Mouse (Mus musculus): ENCODE results near the gene Snrnp27. TPM values are rescaled to one million over a fixed set of nuclear protein-coding genes. Genes with fewer than 3 reads are reported as not detected.

Gene Snrnp27
- polyA plus RNA-seq, 1 experiment from 2014 or later: 109 TPM

GRCm38 (mm10) chr6:86669240-86669727, 15.0 kb downstream of the Snrnp27 start:
- Histone ChIP-seq H3K36me3 (ENCODE audit: control insufficient read depth, insufficient read depth, low read length) (0 out of 2 replicates have a peak, but pooled peaks cover 2% of the 10 kb centered on the region), H3K4me2 (peak overlapping the region; percentile 90), H3K9me3 (replicated peaks; ENCODE audit: control insufficient read depth, low read length) (no peaks in the 10 kb centered on the region), H3K9ac (ENCODE audit: low read depth, low read length) (peak overlapping the region; percentile 54; the same call in 1 of the 2 replicates), H3K27me3 (ENCODE audit: control insufficient read depth, insufficient read depth, low read length) (no peaks in the 10 kb centered on the region), H3K4me3 (ENCODE audit: low read depth, low read length) (peak overlapping the region; percentile 61), H3K4me1 (ENCODE audit: control insufficient read depth, insufficient read depth, low read length) (peaks cover 8% of the 10 kb centered on the region), H3K27ac (ENCODE audit: low read depth, low read length) (peak overlapping the region; percentile 54; the same call in 1 of the 2 replicates)
- under 1% methylated on average over 37 of the region's 37 CpGs for WGBS (ENCODE audit: insufficient replicate concordance)
- ATAC-seq (replicated peaks; ENCODE audit: insufficient number of reproducible peaks, low FRiP score, low TSS enrichment): peak; percentile 100

- no peaks in the 10 kb centered on the region for H3K9me3 ChIP-seq (replicated peaks; ENCODE audit: control insufficient read depth, low read length)
- H3K9ac ChIP-seq (ENCODE audit: low read depth, low read length): peak within 1 kb of the TSS; percentile 68
- peak within 1 kb of the TSS; percentile 61 for H3K4me3 ChIP-seq (ENCODE audit: low read depth, low read length)
- peak within 1 kb of the TSS; percentile 54; the same call in 1 of the 2 replicates for H3K27ac ChIP-seq (ENCODE audit: low read depth, low read length)
- H3K4me1 ChIP-seq (ENCODE audit: control insufficient read depth, insufficient read depth, low read length): peaks cover 8% of the 10 kb centered on the region
- 0 out of 2 replicates have a peak, but pooled peaks have one; percentile 0 for ATAC-seq (replicated peaks; ENCODE audit: insufficient number of reproducible peaks, low FRiP score, low TSS enrichment)
- H3K36me3 ChIP-seq (ENCODE audit: control insufficient read depth, insufficient read depth, low read length): 0 out of 2 replicates have a peak, but pooled peaks cover 2% of the 10 kb centered on the region
- H3K4me2 ChIP-seq: peak within 1 kb of the TSS; percentile 90
- no peaks in the 10 kb centered on the region for H3K27me3 ChIP-seq (ENCODE audit: control insufficient read depth, insufficient read depth, low read length)
- WGBS (ENCODE audit: insufficient replicate concordance): 1% methylated on average over 47 of the region's 76 CpGs
Observed at GRCm38 (mm10) chr6:86668580-86669239, 15.6 kb downstream of the Snrnp27 start, which contains the start of gene Mxd1. TSS of gene Mxd1 (minus strand) at chr6:86669161.

GRCm38 (mm10) chr6:86667061-86667460, 17.3 kb downstream of the Snrnp27 start:
- peaks cover 8% of the 10 kb centered on the region for H3K4me1 ChIP-seq (ENCODE audit: control insufficient read depth, insufficient read depth, low read length)
- no peak for ATAC-seq (replicated peaks; ENCODE audit: insufficient number of reproducible peaks, low FRiP score, low TSS enrichment)
- H3K4me2 ChIP-seq: no peak overlapping the region
- no peak overlapping the region for H3K4me3 ChIP-seq (ENCODE audit: low read depth, low read length)
- H3K9ac ChIP-seq (ENCODE audit: low read depth, low read length): no peak overlapping the region
- H3K36me3 ChIP-seq (ENCODE audit: control insufficient read depth, insufficient read depth, low read length): 0 out of 2 replicates have a peak, but pooled peaks cover 7% of the 10 kb centered on the region
- no peak overlapping the region for H3K27ac ChIP-seq (ENCODE audit: low read depth, low read length)
- no peaks in the 10 kb centered on the region for H3K27me3 ChIP-seq (ENCODE audit: control insufficient read depth, insufficient read depth, low read length)
- 92% methylated on average over 10 of the region's 10 CpGs for WGBS (ENCODE audit: insufficient replicate concordance)
- no peaks in the 10 kb centered on the region for H3K9me3 ChIP-seq (replicated peaks; ENCODE audit: control insufficient read depth, low read length)

- no peak overlapping the region for H3K27ac ChIP-seq (ENCODE audit: low read depth, low read length)
- H3K27me3 ChIP-seq (ENCODE audit: control insufficient read depth, insufficient read depth, low read length): no peaks in the 10 kb centered on the region
- no peak overlapping the region for H3K4me3 ChIP-seq (ENCODE audit: low read depth, low read length)
- H3K4me2 ChIP-seq: no peak overlapping the region
- peaks cover 8% of the 10 kb centered on the region for H3K4me1 ChIP-seq (ENCODE audit: control insufficient read depth, insufficient read depth, low read length)
- no peak for ATAC-seq (replicated peaks; ENCODE audit: insufficient number of reproducible peaks, low FRiP score, low TSS enrichment)
- 0 out of 2 replicates have a peak, but pooled peaks cover 5% of the 10 kb centered on the region for H3K36me3 ChIP-seq (ENCODE audit: control insufficient read depth, insufficient read depth, low read length)
- H3K9ac ChIP-seq (ENCODE audit: low read depth, low read length): no peak overlapping the region
- H3K9me3 ChIP-seq (replicated peaks; ENCODE audit: control insufficient read depth, low read length): no peaks in the 10 kb centered on the region
- 83% methylated on average over 17 of the region's 17 CpGs for WGBS (ENCODE audit: insufficient replicate concordance)
Observed at GRCm38 (mm10) chr6:86665560-86666307, 18.6 kb downstream of the Snrnp27 start.

GRCm38 (mm10) chr6:86665076-86665475, 19.2 kb downstream of the Snrnp27 start:
- no peak overlapping the region for H3K4me2 ChIP-seq

GRCm38 (mm10) chr6:86660161-86660877, 24.0 kb downstream of the Snrnp27 start:
- H3K27me3 ChIP-seq (ENCODE audit: control insufficient read depth, insufficient read depth, low read length): no peaks in the 10 kb centered on the region
- 65% methylated on average over 9 of the region's 9 CpGs for WGBS (ENCODE audit: insufficient replicate concordance)

More at GRCm38 (mm10) chr6:86665076-86665475, 19.2 kb downstream of the Snrnp27 start:
- ATAC-seq (replicated peaks; ENCODE audit: insufficient number of reproducible peaks, low FRiP score, low TSS enrichment): no peak
- H3K4me1 ChIP-seq (ENCODE audit: control insufficient read depth, insufficient read depth, low read length): peaks cover 8% of the 10 kb centered on the region
- no peak overlapping the region for H3K4me3 ChIP-seq (ENCODE audit: low read depth, low read length)
- H3K9me3 ChIP-seq (replicated peaks; ENCODE audit: control insufficient read depth, low read length): no peaks in the 10 kb centered on the region
- no peak overlapping the region for H3K9ac ChIP-seq (ENCODE audit: low read depth, low read length)
- no peak overlapping the region for H3K27ac ChIP-seq (ENCODE audit: low read depth, low read length)
- 0 out of 2 replicates have a peak, but pooled peaks cover 5% of the 10 kb centered on the region for H3K36me3 ChIP-seq (ENCODE audit: control insufficient read depth, insufficient read depth, low read length)
- WGBS (ENCODE audit: insufficient replicate concordance): 83% methylated on average over 5 of the region's 5 CpGs
- no peaks in the 10 kb centered on the region for H3K27me3 ChIP-seq (ENCODE audit: control insufficient read depth, insufficient read depth, low read length)

GRCm38 (mm10) chr6:86658501-86658900, 25.8 kb downstream of the Snrnp27 start:
- 81% methylated on average over 3 of the region's 3 CpGs for whole genome bisulfite sequencing (ENCODE audit: insufficient replicate concordance)
- no peak overlapping the region for H3K4me2 ChIP-seq
- 0 out of 2 replicates have a peak, but pooled peaks cover 7% of the 10 kb centered on the region for H3K36me3 ChIP-seq (ENCODE audit: control insufficient read depth, insufficient read depth, low read length)
- H3K9ac ChIP-seq (ENCODE audit: low read depth, low read length): no peak overlapping the region
- no peak overlapping the region for H3K4me3 ChIP-seq (ENCODE audit: low read depth, low read length)
- H3K4me1 ChIP-seq (ENCODE audit: control insufficient read depth, insufficient read depth, low read length): peaks cover 5% of the 10 kb centered on the region; the same call in 1 of the 2 replicates
- no peak overlapping the region for H3K27ac ChIP-seq (ENCODE audit: low read depth, low read length)
- no peaks in the 10 kb centered on the region for H3K9me3 ChIP-seq (replicated peaks; ENCODE audit: control insufficient read depth, low read length)
- no peak for ATAC-seq (replicated peaks; ENCODE audit: insufficient number of reproducible peaks, low FRiP score, low TSS enrichment)
- H3K27me3 ChIP-seq (ENCODE audit: control insufficient read depth, insufficient read depth, low read length): no peaks in the 10 kb centered on the region

More at GRCm38 (mm10) chr6:86660161-86660877, 24.0 kb downstream of the Snrnp27 start:
- no peak for ATAC-seq (replicated peaks; ENCODE audit: insufficient number of reproducible peaks, low FRiP score, low TSS enrichment)
- H3K4me3 ChIP-seq (ENCODE audit: low read depth, low read length): no peak overlapping the region
- H3K27ac ChIP-seq (ENCODE audit: low read depth, low read length): no peak overlapping the region
- H3K9ac ChIP-seq (ENCODE audit: low read depth, low read length): no peak overlapping the region
- H3K4me1 ChIP-seq (ENCODE audit: control insufficient read depth, insufficient read depth, low read length): peaks cover 5% of the 10 kb centered on the region; the same call in 1 of the 2 replicates
- 0 out of 2 replicates have a peak, but pooled peaks cover 7% of the 10 kb centered on the region for H3K36me3 ChIP-seq (ENCODE audit: control insufficient read depth, insufficient read depth, low read length)
- H3K9me3 ChIP-seq (replicated peaks; ENCODE audit: control insufficient read depth, low read length): no peaks in the 10 kb centered on the region
- H3K4me2 ChIP-seq: no peak overlapping the region

Data from heart, embryonic 11.5 days (tissue).